Mouse (Mus musculus) adrenal gland, adult (tissue): ENCODE data around the gene Oprm1.
"Not testable (repeated sequence)": the region's sequence is repeated elsewhere in the genome, so short reads cannot be mapped to it uniquely, and the experiment has no call there.

Experiments
- DNase-seq, 2 experiments: peaks; one replicate each; pipeline ENCODE4 v3.0.0; 2022 to 2023; ENCODE audit warnings: low spot score in 1 of 2; ENCODE audit not compliant: inconsistent age in 2 of 2

Gene Oprm1

GRCm38 (mm10) chr10:6977843-6978242 lies 219.5 kb downstream of the Oprm1 start:
- no peak for DNase-seq

GRCm38 (mm10) chr10:6978733-6979132 lies 220.4 kb downstream of the Oprm1 start:
- no peak for DNase-seq

GRCm38 (mm10) chr10:6979216-6979615 lies 220.9 kb downstream of the Oprm1 start:
- DNase-seq, result no peak

GRCm38 (mm10) chr10:6979789-6980188 lies 221.5 kb downstream of the Oprm1 start:
- DNase-seq, result no peak

- no peak for DNase-seq
These were observed 221.9 kb downstream of the Oprm1 start for GRCm38 (mm10) chr10:6980236-6980635.

GRCm38 (mm10) chr10:6982751-6983151 lies 224.4 kb downstream of the Oprm1 start:
- DNase-seq, result no peak

GRCm38 (mm10) chr10:6983431-6983830 lies 225.1 kb downstream of the Oprm1 start:
- no peak for DNase-seq

- DNase-seq, result no peak
These were observed 227.9 kb downstream of the Oprm1 start for GRCm38 (mm10) chr10:6986246-6986645.

GRCm38 (mm10) chr10:6987399-6988098 lies 229.2 kb downstream of the Oprm1 start:
- DNase-seq, result no peak

- no peak for DNase-seq
These were observed 230.2 kb downstream of the Oprm1 start for GRCm38 (mm10) chr10:6988555-6988954.

- DNase-seq, result no peak
These were observed 238.6 kb downstream of the Oprm1 start for GRCm38 (mm10) chr10:6996895-6997294.

- DNase-seq, result no peak
These were observed 240.4 kb downstream of the Oprm1 start for GRCm38 (mm10) chr10:6998576-6999250.

- DNase-seq, result no peak
These were observed 241.0 kb downstream of the Oprm1 start for GRCm38 (mm10) chr10:6999355-6999754.

GRCm38 (mm10) chr10:7003898-7004297 lies 245.6 kb downstream of the Oprm1 start:
- not testable (repeated sequence) for DNase-seq

- no peak for DNase-seq
These were observed 246.8 kb downstream of the Oprm1 start for GRCm38 (mm10) chr10:7004980-7005538.

GRCm38 (mm10) chr10:7010543-7010942 lies 252.2 kb downstream of the Oprm1 start:
- no peak for DNase-seq

- DNase-seq, result no peak
These were observed 256.9 kb downstream of the Oprm1 start for GRCm38 (mm10) chr10:7015199-7015598.

GRCm38 (mm10) chr10:7019781-7020386 lies 261.6 kb downstream of the Oprm1 start:
- peak in 1 of 2 experiments; percentile 66 for DNase-seq

- no peak for DNase-seq
These were observed 262.2 kb downstream of the Oprm1 start for GRCm38 (mm10) chr10:7020551-7020950.

GRCm38 (mm10) chr10:7025028-7025427 lies 266.7 kb downstream of the Oprm1 start:
- no peak for DNase-seq

- DNase-seq, result no peak
These were observed 275.2 kb downstream of the Oprm1 start for GRCm38 (mm10) chr10:7033459-7033858.

GRCm38 (mm10) chr10:7035547-7035946 lies 277.2 kb downstream of the Oprm1 start:
- DNase-seq, result no peak
